Mouse (Mus musculus): ENCODE measurements around the gene Prkacb.

Gene Prkacb

GRCm38 (mm10) chr3:146719696-146720095 lies 93.1 kb downstream of the Prkacb start:
- no peak for DNase-seq (ENCODE audit: low spot score)

GRCm38 (mm10) chr3:146718251-146718650 lies 94.5 kb downstream of the Prkacb start:
- DNase-seq (ENCODE audit: low spot score): no peak

DNA sequence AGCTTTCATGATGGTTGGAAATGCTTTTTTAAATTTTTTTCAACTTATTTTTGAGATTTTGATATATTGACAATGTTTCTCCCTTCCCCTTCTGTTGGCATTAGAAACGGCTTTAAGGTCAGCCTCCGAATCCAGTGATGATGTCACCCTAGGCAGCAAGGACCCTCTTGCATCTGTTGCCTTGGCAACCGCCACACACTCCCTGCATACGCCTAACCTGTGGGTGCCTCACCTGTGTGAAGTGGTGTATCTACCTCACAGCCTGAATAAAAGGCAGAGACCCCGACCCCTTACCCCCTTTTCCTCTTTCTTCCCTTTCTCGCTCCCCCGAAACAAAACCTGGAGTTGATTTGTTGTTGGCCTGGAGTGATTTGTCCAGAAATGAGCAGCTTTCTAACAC lies 100.5 kb downstream of the Prkacb start:
- no peak for DNase-seq (ENCODE audit: low spot score)

DNA sequence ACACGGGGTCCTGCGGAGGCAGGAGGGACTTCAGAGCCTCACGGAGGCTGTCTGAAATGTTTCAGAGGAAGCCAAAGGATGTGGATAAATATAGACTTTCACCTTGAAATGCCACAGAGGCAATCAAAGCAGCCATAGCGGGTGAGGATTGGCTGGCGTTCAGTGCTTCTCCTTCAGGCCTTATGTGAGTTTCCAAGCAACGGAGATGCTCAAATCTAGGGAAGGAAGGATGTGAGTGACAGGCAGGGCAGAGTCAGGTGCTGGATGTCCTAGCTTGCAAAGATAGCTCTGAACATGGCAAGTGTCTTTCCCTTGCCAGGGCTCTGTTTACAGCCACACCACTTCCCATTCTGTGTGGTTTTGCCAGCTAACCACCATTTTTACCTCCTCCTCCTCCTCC lies 101.2 kb downstream of the Prkacb start:
- DNase-seq (ENCODE audit: low spot score): no peak

DNA sequence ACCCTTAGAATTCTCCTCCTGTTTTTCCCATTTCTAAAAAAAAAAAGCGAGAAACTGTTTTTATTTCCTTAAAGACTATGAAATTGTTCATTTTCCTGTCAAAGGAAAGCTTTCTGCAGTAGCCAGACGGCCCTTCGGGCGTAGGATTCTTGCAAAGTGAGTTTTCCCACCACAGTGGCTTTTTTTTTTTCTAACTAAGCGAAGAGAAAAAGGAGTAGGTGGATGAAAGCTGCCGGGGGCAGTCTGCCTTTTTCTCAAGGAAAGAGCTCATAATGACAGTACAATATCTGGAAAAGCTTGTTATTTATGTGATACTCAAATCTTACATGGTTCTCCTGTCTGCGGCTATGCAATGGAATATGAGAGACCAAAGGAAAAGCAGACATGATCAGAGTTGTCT lies 101.7 kb downstream of the Prkacb start:
- DNase-seq (ENCODE audit: low spot score): no peak

DNA sequence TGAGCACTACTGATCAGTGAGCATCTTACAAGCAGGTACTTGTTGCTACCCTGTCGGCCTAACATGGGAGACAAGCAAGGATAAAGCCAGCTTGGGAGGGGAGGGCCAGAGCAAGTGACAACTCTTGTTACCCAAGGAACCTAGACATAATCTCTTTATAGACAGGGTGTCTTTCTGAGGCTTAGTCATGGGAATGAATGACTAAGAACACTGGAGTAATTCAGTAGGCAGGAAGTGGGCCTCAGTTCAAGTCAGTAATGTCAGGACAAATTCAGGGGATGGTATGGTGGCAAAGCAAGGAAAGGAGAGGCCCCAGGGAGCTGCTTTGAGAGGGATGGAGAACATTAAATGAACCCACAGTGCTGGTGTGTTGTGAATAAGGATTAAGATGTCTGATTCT lies 103.7 kb downstream of the Prkacb start:
- DNase-seq (ENCODE audit: low spot score): no peak

DNA sequence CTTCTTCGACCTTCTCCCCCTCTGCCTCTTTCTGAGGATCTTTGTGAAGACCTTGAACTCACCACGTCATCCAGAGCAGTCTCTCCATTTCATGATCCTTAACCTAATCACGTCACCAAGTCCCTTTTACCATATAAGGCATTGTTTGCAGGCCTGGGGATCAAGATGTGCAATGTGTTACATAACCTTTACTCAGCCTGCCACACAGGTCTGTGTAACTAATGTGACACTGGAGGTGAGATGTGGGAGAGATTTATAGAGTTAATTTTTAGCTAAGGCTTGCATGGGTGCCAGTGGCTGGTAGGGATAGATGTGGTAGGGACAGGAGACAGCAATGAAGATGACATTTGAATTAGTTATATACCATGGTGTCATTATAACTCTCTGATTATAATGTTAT lies 104.4 kb downstream of the Prkacb start:
- no peak for DNase-seq (ENCODE audit: low spot score)

GRCm38 (mm10) chr3:146704099-146704498 lies 108.7 kb downstream of the Prkacb start:
- no peak for DNase-seq (ENCODE audit: low spot score)

- DNase-seq (ENCODE audit: low spot score): no peak
Measured at GRCm38 (mm10) chr3:146700051-146700450, 112.7 kb downstream of the Prkacb start.

DNA sequence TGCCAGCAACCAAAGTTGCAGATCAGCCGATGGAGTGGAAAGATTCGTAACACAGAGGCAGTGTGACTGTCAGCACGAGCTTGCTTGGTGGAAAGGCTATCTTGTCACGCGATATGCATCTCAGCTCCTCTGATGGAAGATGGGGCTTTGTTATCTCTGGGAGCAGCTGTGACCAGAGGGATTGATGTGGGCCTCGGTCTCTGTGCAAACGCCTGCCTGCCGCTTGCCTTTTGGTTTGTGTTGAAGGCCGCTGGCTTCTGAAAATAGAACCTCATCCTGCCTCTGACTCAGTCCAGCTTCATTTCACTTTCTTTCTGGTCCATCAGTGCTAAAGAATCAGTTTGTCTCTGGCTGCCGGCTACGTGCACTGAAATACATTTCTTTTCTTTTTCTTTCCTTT lies 113.8 kb downstream of the Prkacb start:
- no peak for DNase-seq (ENCODE audit: low spot score)

DNA sequence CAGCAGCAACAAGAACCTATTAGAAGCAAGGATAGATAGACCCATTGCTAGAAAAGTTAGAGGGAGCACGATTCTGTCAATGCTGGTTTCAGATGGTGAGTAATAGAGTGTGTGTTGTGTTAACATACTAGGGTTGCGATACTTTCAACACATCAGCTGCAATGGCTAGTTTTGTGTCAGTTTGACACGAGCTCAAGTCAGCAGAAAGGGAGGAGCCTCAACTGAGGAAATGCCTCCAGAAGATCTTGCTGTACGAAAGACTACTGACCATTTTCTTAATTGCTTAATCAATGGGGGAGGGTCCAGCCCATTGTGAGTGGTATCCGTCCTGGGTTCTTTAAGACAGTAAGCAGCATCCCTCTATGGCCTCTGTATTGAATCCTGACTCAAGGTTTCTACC lies 120.2 kb downstream of the Prkacb start:
- DNase-seq (ENCODE audit: low spot score): no peak

- DNase-seq (ENCODE audit: low spot score): no peak
Measured at GRCm38 (mm10) chr3:146687121-146687725, 125.6 kb downstream of the Prkacb start.

DNA sequence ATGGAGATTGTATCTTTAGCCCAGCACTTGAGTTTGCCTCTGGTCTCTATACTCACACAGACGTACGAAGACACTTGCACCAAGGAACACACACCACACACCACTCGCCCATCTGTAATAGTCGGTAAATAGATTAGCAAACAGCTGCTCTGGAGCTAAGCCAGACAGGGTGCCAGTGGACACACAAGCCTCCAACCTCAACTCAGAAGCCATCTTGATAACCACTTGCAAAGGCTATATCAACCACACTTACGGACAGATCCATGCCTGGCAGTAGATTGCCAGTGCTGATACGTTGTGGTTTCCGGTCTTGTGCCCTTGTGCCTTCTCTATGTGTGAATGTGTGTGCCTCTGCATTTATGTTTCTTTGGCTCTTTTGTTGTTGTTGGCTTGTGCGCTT lies 126.4 kb downstream of the Prkacb start:
- DNase-seq (ENCODE audit: low spot score): no peak

DNA sequence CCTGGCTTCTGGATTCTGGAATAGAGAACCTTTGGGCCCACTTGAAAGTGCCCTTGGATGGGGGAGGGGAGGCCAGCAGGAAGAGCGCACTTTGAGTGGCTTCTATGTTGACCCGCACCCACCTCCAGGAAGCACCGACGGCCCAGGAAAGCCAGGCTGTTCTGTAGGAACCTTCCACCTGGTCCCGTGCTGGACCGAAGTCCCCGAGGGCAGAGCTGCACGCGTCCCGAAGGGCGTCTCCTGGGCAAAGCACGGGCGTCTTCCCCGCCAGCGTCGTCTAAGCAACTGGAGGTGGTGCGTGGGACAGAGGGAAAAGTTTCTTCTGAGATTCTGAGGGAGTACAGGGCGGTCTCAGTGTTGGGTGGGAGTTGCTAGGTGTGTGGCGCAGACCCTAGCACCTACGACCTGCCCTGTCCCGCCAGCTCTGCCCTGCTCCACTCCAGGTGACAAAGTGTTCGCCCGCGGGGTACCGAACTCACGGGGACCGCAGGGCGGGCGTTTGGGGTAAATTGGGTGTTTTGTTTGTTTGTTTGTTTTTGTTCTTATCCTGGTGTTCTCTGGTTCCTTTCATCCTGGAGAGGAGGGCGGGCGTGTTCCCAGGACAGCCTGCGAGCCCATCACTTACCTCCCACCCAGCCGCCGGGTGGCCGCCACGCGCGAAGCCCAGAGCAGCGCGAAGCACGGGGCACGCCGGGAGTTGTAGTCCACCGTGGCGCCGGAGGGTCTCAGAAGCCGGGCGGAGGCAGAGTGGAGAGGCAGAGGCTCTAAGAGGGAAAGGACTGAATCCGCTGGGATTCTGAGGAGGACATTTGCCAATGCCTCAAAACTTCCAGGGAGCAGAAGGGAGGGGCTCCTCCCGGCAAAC lies 127.7 kb downstream of the Prkacb start, which contains the start of gene Samd13:
Samd13 (minus strand) TSS at position 782 of the 865 bp plus-strand sequence.
- DNase-seq (ENCODE audit: low spot score): no peak

- DNase-seq (ENCODE audit: low spot score): no peak
Measured at GRCm38 (mm10) chr3:146683095-146683494, 129.7 kb downstream of the Prkacb start.

DNA sequence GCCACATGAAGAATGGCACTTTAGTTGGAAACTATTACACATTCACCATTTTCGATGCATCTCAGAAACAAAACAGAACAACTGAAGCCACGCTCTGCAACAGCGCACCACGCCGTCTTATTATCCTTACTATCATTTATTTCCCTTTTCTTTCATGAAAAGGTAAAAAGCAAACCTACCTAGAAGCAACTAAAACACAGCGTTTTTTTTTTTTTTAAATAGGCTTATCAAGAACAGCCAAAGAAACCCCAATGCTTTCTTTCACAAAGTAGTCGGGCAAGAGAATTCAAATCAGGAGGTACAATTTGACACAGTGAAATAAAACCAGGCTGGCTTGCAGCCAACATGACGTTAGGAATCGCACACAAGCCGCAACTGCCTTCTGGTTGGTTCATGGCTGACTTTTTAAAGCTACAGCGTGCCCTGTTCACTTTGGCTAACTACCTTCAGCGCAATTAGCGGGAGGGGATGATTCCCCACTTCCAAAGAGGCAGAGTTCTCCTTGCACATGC lies 130.6 kb downstream of the Prkacb start:
- no peak for DNase-seq (ENCODE audit: low spot score)

DNA sequence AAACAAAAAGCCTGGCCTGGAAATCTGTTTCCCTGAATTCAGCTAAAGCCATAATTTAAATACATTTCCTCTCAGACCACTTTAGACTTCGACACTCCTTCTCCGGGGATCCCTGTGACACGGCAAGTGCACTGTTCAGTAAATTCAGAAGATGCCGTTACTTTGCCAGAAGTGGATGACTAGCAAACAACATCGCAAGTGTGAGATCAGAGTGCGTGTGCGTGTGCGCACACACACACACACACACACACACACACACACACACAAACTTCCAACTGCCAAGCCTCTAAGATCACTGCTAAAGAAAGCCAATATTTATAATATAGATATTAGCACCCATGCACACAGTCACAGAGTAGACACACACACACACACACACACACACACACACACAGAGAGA lies 131.1 kb downstream of the Prkacb start:
- no peak for DNase-seq (ENCODE audit: low spot score)

- no peak for DNase-seq (ENCODE audit: low spot score)
Measured at GRCm38 (mm10) chr3:146680625-146681024, 132.2 kb downstream of the Prkacb start.

DNA sequence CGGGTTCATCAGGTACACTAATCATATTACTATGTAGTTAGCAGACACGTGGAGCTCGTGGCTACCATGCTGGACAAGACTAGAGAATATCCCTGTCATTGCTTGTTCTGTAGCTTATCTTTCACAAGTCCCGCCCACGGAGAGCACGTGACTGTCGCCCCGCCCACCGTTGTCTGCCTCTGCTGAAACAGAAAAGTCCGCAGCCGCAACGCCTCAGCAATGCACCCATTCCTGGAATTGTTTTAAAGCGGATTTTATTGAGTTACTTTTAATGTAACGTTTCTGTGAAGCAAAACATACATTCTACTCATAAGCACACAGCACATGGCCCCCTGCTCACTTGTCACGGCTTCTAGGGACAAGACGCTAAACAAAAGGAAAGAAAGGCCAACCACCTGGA lies 133.1 kb downstream of the Prkacb start:
- no peak for DNase-seq (ENCODE audit: low spot score)

Measured in adipocyte (in vitro differentiated cells).